8 mouse cellular contexts compared by ENCODE assay signal in the genomic region with DNA sequence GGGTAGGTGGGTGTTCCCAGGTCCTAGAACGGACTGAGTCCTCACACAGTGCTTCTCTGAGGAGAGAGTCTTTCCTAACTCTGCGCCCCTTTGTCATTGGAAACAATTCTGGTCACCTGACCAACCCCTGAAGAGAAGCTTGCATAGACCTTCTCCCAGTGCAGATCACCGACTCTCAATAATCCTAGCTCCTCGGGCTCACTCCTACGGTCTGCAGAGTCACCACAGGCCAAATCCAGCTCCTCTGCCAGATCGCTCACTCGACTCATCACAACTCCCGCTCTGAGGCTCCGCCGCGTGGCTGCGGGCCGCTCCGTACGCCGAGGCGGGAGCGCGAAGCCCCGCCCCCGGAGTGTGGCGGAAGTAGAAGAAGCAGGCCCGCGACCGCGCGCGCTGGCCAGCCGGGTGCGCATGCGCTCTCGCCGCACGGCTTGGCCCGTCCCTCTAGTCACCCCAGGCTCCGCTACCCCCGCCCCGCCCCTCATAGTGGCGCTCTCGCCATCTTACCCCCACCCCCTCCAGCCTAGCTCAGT. TPM values are rescaled to one million over a fixed set of nuclear protein-coding genes. Genes with fewer than 3 reads are reported as not detected.
DNase-seq lines count a peak whose midpoint lies in the region; ATAC-seq and TF ChIP-seq lines count a peak whose summit lies in the region.

TSS of gene Supt3 (plus strand) at position 415 of the 533 bp plus-strand sequence.

- peak within 1 kb of the TSS; percentile 93 for H3K9ac ChIP-seq in embryonic facial prominence, embryonic 15.5 days
- peak within 1 kb of the TSS; percentile 93 for H3K9ac ChIP-seq in kidney, embryonic 14.5 days (ENCODE audit: low read depth, low read length)
- H3K9ac ChIP-seq in limb, embryonic 15.5 days: peak within 1 kb of the TSS; percentile 87

- under 1% methylated on average over 40 of the region's 40 CpGs for WGBS in bone marrow, adult 2 months
- under 1% methylated on average over 39 of the region's 40 CpGs for WGBS in embryonic facial prominence, embryonic 15.5 days
- 0% methylated on average over 40 of the region's 40 CpGs for WGBS in kidney, embryonic 14.5 days
- WGBS in limb, embryonic 15.5 days: 1% methylated on average over 40 of the region's 40 CpGs

- ATAC-seq in embryonic facial prominence, embryonic 15.5 days (ENCODE audit: insufficient number of reproducible peaks, low FRiP score, low TSS enrichment, low read depth): peak; percentile 95
- ATAC-seq in kidney, embryonic 14.5 days (ENCODE audit: low FRiP score, low TSS enrichment): peak; percentile 96
- peak; percentile 90 for ATAC-seq in limb, embryonic 15.5 days (ENCODE audit: insufficient number of reproducible peaks, low FRiP score, low TSS enrichment, low read depth)

- peak within 1 kb of the TSS; percentile 83 for H3K27ac ChIP-seq in bone marrow, adult 2 months (ENCODE audit: control insufficient read depth, insufficient read depth, low read depth, low read length, poor library complexity)
- peak within 1 kb of the TSS; percentile 92 for H3K27ac ChIP-seq in embryonic facial prominence, embryonic 15.5 days (replicated peaks)
- peak within 1 kb of the TSS; percentile 90 for H3K27ac ChIP-seq in kidney, embryonic 14.5 days (ENCODE audit: low read depth, low read length)
- peak within 1 kb of the TSS; percentile 94 for H3K27ac ChIP-seq in limb, embryonic 15.5 days

- peak; percentile 64; the same call in 1 of the 2 replicates for TF ChIP-seq POLR2A in bone marrow, adult 2 months (IDR thresholded peaks at IDR 0.05; ENCODE audit: borderline replicate concordance, control insufficient read depth, low read depth, low read length)

- no peaks in the 10 kb centered on the region for H3K9me3 ChIP-seq in embryonic facial prominence, embryonic 15.5 days (replicated peaks)
- no peaks in the 10 kb centered on the region for H3K9me3 ChIP-seq in kidney, embryonic 14.5 days (ENCODE audit: control insufficient read depth, low read length)
- no peaks in the 10 kb centered on the region for H3K9me3 ChIP-seq in limb, embryonic 15.5 days

- DNase-seq in 416B (ENCODE audit: low read depth): peak; percentile 96
- DNase-seq in heart, adult 9 months (ENCODE audit: low spot score in 2 of 2): peak; percentile 92 to 95
- DNase-seq in monocyte, adult 2 months (ENCODE audit: low read depth in 1 of 2, low spot score in 2 of 2): peak; percentile 82 to 93
- peak; percentile 94 to 95 for DNase-seq in spleen, postnatal 36 days (ENCODE audit: low spot score in 2 of 2)

- peak within 1 kb of the TSS; percentile 76 for H3K4me2 ChIP-seq in embryonic facial prominence, embryonic 15.5 days (replicated peaks)
- peak within 1 kb of the TSS; percentile 74 for H3K4me2 ChIP-seq in kidney, embryonic 14.5 days (replicated peaks; ENCODE audit: low read depth, low read length)
- peak within 1 kb of the TSS; percentile 73 for H3K4me2 ChIP-seq in limb, embryonic 15.5 days

- H3K4me3 ChIP-seq in bone marrow, adult 2 months (replicated peaks; ENCODE audit: control insufficient read depth, low read depth, low read length): peak within 1 kb of the TSS; percentile 100
- peak within 1 kb of the TSS; percentile 77 for H3K4me3 ChIP-seq in embryonic facial prominence, embryonic 15.5 days (replicated peaks)
- H3K4me3 ChIP-seq in kidney, embryonic 14.5 days (ENCODE audit: low read length): peak within 1 kb of the TSS; percentile 86
- H3K4me3 ChIP-seq in limb, embryonic 15.5 days: peak within 1 kb of the TSS; percentile 79

- H3K4me1 ChIP-seq in bone marrow, adult 2 months (ENCODE audit: control insufficient read depth, insufficient read depth, low read length): peaks cover 2% of the 10 kb centered on the region; the same call in 1 of the 2 replicates
- H3K4me1 ChIP-seq in embryonic facial prominence, embryonic 15.5 days: 0 out of 2 replicates have a peak, but pooled peaks cover 10% of the 10 kb centered on the region
- peaks cover 7% of the 10 kb centered on the region; the same call in 1 of the 2 replicates for H3K4me1 ChIP-seq in kidney, embryonic 14.5 days (ENCODE audit: control insufficient read depth, insufficient read depth, low read length)
- H3K4me1 ChIP-seq in limb, embryonic 15.5 days: peaks cover 9% of the 10 kb centered on the region; the same call in 1 of the 2 replicates

- H3K36me3 ChIP-seq in embryonic facial prominence, embryonic 15.5 days: no peaks in the 10 kb centered on the region
- H3K36me3 ChIP-seq in kidney, embryonic 14.5 days (ENCODE audit: control insufficient read depth, insufficient read depth, low read length): no peaks in the 10 kb centered on the region
- no peaks in the 10 kb centered on the region for H3K36me3 ChIP-seq in limb, embryonic 15.5 days

- no peaks in the 10 kb centered on the region for H3K27me3 ChIP-seq in embryonic facial prominence, embryonic 15.5 days
- H3K27me3 ChIP-seq in kidney, embryonic 14.5 days (ENCODE audit: control insufficient read depth, insufficient read depth, low read length): no peaks in the 10 kb centered on the region
- H3K27me3 ChIP-seq in limb, embryonic 15.5 days: no peaks in the 10 kb centered on the region

- TF ChIP-seq CTCF in bone marrow, adult 2 months (IDR thresholded peaks at IDR 0.05; ENCODE audit: control insufficient read depth, insufficient read depth, low read length): peak; percentile 26; the same call in 1 of the 2 replicates

RNA-seq across cellular contexts. Expression of gene Supt3, which starts in this region (rescaled TPM):
- polyA plus RNA-seq in bone marrow, adult 2 months (2011; ENCODE audit: insufficient read depth, insufficient read length, low replicate concordance, missing spikeins): 9.5 and 12.6 TPM in 2 replicates
- polyA plus RNA-seq in embryonic facial prominence, embryonic 15.5 days (2015; fragmentation: Nextera tagmentation; extraction: Ambion mirVana): 16.7 and 18.1 TPM in 2 replicates
- polyA plus RNA-seq in kidney, embryonic 14.5 days (2014; fragmentation: Nextera tagmentation; extraction: Ambion mirVana): 22.4 and 26.5 TPM in 2 replicates
- 18.8 and 19.2 TPM in 2 replicates for polyA plus RNA-seq in limb, embryonic 15.5 days (2015; fragmentation: Nextera tagmentation; extraction: Ambion mirVana)

Comparison
In these comparisons a context has a peak if more than half of its experiments do, and no peak if none do; other contexts are left out.
1. Peak in every context shown above with its lines: DNase-seq, ATAC-seq, H3K4me3 ChIP-seq and H3K27ac ChIP-seq.